Mouse (Mus musculus) spleen, adult 2 months (tissue): ENCODE measurements around the gene Cdh23.

Experiments used
- CTCF ChIP-seq: fragments of 200-500 bp; IDR thresholded peaks from 2 replicates; pipeline ENCODE4 v1.5.1; 2011; ENCODE audit warnings: mild to moderate bottlenecking, inconsistent platforms; ENCODE audit not compliant: insufficient read depth, insufficient read length, insufficient replicate concordance; ENCODE audit errors: extremely low read depth
- POLR2A ChIP-seq: fragments of 200-500 bp; IDR thresholded peaks from 2 replicates; pipeline ENCODE4 v1.6.1; 2011; ENCODE audit warnings: low read depth, low read length, inconsistent platforms

DNA sequence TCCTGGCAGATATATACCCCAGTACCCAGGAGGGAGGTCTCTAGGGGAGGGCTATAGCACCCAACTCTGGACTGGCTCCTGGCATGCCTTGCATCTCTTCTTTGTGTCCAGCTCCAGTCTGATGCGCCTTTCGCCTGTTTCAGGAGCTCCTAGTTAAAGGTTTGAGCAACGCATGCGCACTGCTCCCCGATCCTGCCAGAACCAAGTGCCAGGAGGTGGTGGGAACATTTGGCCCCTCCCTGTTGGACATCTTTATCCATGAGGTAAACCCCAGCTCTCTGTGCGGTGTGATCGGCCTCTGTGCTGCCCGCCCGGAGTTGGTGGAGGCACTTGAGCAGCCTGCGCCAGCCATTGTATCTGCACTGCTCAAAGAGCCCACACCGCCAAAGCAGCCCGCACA is 396.7 kb downstream of the Cdh23 start:
- TF ChIP-seq CTCF (no peak), POLR2A (no peak)
